Mouse (Mus musculus): ENCODE data around the gene Rftn1.
"Not testable (repeated sequence)": the region's sequence is repeated elsewhere in the genome, so short reads cannot be mapped to it uniquely, and the experiment has no call there.

Rftn1 gene

DNA sequence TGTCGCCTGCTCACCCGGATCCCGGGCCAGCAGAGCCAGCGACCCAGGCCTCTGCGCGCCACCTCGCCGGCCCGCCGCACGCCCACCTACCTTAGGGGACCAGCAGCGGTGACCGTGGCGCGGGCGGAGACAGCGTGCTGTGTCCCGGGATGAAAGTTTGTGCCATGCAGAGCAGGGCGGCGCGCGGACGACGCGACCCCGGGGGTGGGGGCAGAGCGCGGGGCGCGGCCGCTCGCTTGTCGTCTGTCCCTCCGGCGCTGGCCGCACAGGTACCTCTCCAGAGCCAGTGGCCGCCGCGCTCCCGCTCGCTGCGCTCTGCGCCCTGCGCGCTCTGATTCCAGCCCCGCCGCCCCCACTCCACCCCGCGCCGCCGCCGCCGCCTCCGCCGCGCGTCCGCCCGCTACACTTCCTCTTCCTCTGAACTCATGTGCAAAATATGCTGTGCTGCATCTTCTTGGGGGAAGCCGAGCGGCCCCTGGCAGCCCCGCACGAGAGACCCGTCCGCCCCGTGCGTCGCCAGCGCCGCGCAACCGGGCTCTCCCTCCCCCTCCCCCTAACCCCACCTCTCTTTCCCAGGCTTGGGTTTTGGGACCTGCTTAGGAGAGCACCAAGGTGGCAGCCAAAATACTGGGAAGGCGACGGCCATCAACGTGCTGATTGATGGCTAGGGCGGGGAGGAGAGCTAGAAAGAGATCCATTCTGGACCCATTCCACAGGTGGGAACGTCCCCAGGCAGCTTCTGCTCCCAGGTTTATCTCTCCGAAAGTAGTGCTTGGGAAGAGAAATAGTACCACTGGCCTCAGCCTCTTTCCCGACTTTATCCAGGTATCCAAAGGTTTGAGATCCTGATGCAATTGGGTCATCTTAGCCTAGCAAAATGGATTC, at the start of gene Rftn1:
Gene Rftn1, minus strand, starts transcription at position 544 of the 885 bp plus-strand sequence.
- peak; percentile 80 to 82 for DNase-seq (ENCODE audit: low spot score in 2 of 2)

DNA sequence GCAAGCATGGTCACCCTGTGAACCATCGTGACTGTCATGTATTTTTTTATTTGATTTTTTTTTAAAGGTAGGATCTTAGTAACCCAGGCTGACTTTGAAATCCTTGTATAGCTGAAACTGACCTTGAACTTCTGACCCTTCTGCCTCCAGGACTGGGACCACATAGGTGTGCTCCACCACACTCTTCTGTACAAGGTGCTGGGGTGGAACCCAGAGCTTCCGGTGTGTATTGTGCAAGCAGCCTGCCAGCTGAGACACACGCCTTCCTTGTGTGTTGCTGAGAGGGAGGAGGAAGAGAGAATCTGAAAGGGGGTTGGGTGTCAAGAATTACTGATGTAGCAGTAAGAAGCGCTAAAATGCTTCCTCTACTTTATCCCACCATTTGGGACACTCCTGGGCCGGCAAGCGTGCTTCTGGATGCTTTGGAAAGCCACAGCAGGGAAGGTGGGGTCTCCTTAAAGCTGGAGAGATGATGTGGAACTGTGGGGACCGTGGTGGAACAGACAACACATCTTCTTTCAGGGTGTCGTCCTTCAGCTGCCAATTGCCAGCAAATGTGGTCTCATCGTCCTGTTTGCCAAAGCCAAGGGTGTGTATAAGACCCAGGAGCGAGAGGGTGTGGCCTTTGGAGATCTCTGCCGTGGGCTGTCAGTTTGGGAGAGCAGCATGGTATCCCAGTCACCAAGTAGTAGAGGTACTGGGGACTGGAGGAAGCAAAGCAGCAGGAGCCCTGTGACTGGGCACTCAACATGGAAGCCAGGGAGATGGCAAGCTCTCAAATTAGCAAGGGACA, 47.5 kb upstream of the Rftn1 start:
- DNase-seq (ENCODE audit: low spot score in 2 of 2): no peak

DNA sequence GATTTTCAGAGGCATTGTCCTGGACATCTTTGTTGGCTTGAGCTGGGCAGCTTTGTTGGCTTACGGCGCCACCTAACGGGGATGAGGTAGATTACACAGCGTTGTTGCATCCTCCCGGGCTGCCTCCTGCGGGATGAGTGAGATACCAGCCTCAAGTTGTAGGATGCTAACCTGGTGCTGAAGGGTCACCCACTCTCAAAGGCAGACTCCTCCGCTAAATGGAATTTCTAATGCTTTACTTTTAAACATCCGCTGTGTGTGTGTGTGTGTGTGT, 46.9 kb upstream of the Rftn1 start:
- DNase-seq (ENCODE audit: low spot score in 2 of 2): peak; percentile 60 to 61

DNA sequence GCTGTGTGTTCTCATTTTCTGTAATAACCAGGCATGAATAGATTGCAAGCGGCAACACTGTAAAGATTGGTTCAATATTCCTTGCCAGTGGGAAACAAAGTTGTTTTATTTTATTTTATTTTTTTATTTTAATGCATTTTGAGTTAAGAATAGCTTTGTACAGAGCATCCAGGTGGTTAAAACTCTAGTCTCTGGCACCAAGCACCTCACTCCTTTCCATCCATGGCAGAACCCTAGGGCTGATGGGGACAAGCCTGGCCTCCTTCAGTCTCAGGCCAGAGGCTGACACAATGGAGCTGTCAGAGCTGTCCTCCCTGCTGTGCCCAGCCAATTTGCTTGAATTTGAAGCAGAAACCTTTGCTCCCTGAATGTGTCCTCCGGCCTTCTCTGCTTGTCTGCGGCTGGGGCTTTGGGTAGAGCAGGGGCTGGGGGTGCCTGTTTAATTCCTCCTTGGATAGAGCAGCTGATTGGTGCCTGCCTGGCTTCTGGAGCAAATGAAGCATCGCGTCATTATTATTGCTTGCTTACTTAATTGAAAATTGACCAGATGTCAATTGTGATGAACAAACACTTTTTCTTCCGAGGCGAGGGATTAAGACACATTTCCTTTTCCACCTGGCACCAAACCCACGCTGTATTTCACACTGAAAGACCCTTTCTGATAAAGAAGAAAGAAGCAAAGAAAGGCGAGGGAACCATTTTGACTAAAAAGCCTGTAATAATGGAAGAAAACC, 46.4 kb upstream of the Rftn1 start:
- DNase-seq (ENCODE audit: low spot score in 2 of 2): no peak

DNA sequence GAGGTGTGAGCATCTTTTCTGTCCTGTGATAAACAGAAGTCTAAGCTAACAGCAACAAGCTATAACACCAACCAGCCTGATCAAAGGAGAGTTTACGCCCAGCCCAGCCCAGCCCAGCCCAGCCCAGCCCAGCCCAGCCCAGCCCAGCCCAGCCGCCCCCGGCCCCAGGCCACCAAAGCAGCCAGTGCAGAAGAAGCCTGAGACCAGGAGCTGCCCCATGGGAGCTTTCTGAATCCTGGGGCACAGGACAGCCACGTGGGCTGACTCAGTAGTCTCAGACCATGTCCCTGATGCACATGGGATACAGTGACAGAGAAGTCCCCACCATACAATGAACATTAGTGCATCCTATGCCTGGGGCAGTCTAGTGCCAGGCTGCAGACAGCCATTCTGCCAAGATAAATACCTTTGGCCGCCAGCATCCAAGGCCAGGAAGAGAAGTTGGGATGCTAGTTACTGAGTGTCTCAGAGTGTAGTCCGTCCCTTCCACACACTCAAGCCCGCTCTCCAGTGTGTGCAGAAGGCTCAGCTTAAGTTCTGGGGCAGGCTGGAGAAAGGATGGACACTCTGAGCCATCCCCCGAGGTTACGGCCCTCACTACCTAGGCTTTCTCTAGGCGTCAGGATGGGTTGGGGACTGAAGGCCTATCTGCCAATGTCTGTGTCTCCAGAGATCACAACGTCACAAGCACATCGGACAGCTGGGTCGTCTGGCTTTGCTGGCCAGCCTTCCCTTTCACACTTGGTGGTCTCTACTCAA, 45.6 kb upstream of the Rftn1 start:
- no peak for DNase-seq (ENCODE audit: low spot score in 2 of 2)

DNA sequence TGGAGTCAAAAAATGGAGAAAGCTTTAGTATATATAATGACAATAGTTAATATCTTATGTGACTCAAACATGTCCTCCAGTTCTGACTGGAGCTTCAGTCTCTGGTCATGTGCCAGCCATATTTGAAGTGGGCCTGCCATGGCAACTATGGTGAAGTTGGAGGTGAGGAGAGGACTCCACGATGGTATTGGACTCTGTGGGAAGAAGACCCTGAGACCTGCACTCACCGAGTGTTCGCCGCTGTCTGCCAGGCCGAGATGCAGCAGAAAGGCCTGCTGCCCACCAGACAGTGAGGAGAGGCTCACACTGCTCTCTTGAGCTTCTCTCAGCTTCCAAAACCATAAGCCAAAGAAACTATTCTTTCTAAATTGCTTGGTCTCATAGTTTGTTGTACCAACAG, 43.5 kb upstream of the Rftn1 start:
- no peak for DNase-seq (ENCODE audit: low spot score in 2 of 2)

DNA sequence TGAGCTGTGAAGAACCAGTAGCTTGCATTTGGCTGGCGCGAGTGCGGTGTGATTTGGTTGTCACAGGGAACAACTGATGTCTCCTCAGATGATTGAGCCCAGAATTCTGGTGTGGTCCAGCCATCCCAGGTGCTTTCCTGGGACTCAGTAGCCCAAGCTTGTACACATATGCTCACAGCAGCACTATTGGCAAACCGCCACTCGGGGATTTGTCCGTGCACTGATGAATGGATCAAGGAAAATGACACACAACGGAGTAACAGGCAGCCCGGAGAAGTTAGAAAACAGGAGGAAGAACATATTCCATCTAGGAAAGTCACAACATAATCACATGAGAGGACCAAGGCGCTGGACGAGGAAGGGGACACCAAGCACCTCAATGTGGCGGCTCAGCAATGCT, 42.3 kb upstream of the Rftn1 start:
- no peak for DNase-seq (ENCODE audit: low spot score in 2 of 2)

DNA sequence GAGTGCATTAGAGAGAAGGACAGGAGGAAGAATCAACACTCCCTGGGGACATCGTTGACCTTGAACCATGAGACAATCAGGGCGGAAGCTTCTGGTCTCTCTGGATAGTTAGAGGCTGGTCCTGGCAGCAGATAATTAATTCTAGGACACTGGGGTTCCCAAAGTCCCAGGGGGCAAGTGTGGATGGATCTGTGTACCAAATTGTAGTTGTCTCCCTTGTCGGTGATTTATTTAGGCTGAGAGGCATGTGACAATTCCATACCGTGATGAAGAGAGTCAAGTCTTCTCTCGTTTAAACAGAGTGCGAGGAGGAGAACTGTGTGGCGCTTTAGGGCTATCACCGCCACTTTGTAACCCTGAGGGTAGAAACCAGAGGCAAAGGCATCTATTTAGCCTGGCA, 40.7 kb upstream of the Rftn1 start:
- no peak for DNase-seq (ENCODE audit: low spot score in 2 of 2)

DNA sequence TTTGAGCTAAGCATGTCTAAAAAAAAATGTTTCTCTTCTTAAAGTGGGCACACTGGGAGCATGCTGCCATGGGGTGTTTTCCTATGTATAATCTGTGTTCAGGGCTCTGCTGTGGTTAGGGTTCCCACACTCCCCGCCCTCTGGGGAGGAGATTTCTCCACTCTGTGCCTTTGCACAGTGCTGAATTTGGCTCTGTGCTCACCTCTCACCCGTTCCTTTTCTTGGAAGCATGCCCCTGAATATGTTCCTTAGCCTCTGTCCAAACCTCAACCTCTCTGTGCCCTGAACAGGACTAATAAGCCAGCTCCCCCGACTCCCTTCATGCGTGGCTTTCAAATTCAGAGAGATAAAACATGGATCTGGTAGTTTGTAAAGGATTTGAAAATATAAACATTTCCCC, 39.1 kb upstream of the Rftn1 start:
- DNase-seq (ENCODE audit: low spot score in 2 of 2): no peak

DNA sequence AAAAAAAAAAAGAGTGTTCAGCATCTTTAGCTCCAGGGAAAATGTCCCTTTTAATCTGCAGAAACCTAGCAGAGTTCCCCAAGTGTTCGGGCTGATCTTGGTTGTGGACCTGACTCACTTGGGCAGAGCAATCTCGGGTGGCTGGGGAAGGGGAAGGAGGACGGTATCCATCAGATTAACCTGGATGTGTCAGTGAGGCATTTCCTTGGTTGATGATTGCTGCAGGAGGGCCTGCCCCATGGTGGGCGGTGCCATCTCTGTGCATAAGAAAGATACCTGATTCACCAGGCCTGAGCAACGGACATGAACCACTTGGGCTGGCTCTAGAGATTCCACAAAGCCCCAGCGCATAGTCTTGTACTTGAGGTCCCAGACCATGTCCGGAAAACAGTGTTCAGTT, 36.9 kb upstream of the Rftn1 start:
- DNase-seq (ENCODE audit: low spot score in 2 of 2): no peak

DNA sequence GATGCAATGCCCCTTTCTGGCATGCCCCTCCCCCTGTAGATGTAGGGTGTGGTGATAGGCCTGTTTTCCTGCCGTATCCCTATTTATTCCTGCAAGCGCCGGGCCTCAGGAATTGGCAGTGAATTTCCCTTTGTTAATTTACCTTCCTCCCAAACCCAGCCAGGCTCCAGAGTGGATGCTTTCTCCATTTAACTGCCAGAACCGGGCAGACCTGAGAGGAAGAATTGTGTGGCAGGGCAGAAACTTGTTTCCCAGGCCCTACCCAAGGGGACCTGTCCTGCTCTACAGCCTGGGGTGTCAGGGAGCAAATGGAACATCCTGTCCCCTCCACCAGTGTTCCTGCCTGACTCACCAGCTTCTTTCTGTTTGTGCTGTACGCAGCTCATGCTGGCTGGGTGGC, 34.2 kb upstream of the Rftn1 start:
- no peak for DNase-seq (ENCODE audit: low spot score in 2 of 2)

DNA sequence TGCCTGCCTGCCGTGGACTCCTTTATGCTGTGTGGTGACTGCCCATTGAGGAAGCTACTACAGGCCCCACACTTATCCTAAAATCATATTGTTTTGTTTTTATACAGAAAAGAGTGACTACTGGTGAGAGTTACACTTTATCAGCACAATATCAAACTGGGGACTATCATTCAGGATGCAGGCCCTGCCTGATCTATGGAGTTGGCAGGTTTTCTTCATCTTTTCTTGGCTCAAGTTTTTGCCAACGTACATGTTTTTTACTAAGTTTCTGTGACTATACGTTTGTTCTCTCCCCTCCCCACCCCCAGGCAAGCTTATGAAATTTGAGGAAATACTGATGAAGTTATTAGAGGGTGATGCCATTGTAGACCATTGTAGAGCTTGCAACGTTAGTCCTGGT, 27.5 kb upstream of the Rftn1 start:
- no peak for DNase-seq (ENCODE audit: low spot score in 2 of 2)

DNA sequence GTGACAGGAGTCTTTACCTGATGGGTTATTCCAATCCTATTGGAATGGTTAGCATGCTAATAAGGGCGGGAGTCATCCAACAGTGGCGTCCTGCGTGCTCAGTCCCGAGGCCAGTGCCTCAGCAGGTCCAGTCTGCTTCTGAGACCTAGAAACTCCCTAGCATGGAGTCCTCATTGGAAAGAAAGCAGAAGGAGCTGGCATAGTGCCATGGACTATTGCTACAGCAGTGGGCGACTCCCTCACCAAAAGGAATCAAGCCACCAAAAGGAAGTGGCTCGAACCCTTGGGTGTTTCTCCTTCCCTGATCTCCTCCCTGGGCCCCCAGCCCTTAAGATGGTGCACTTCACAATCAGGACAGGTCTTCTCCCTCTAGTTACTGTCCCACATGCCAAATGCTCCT, 24.6 kb upstream of the Rftn1 start:
- no peak for DNase-seq (ENCODE audit: low spot score in 2 of 2)

DNA sequence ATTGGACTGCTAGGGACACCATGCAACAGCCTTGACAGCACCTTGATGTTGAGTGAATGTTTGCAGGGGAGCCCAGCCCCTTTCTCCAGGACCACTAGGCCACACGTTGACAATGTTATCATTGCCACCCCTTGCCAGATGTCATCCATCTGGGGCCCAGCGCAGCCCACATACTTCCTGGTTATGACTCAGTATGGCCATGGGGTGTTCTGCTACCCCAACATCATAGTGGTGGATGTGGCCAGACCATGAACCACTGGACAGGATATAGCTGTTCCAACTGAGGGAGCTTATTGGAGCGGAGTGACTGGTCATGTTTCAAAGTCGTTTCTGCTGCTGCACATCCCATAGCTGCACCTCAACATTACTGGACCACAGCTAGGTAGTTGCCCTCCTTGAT, 22.6 kb upstream of the Rftn1 start:
- DNase-seq (ENCODE audit: low spot score in 2 of 2): no peak

DNA sequence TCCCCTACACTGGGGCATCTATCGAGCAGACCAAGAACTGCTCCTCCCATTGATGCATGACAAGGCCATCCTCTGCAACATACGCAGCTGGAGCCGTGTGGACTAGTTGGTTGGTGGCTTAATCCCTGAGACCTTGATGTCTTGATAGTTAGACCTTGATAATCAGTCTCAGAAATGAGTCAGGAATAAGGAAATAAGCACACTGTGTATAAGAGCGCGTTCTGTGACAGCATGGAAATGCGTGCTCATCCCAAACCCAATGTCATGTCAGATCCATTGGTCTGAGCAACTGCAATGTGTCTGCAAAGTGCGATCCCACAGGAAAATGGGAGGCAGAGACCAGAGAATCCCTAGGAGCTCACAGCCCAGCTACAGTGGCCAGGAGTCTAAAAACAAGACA, 21.3 kb upstream of the Rftn1 start:
- no peak for DNase-seq (ENCODE audit: low spot score in 2 of 2)

DNA sequence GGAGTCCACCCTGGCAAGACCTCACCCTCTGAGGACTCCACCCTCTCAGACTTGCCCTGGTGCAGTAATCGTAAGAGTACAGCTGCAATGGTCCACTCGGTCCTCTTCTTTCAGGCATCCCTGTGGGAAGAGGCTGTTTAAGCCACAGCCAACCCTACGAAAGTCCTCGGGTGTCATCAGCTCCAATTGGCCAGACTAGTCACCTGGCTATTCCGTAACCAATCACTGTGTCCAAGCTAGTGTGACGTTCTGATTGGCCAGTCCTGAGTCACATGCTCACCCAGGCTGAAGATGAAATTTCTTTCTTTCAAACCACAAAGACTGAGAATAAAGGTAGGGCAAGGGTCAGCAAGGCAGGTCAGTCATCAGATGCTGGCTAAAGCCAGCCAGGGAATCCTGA, 19.4 kb upstream of the Rftn1 start:
- DNase-seq (ENCODE audit: low spot score in 2 of 2): no peak

DNA sequence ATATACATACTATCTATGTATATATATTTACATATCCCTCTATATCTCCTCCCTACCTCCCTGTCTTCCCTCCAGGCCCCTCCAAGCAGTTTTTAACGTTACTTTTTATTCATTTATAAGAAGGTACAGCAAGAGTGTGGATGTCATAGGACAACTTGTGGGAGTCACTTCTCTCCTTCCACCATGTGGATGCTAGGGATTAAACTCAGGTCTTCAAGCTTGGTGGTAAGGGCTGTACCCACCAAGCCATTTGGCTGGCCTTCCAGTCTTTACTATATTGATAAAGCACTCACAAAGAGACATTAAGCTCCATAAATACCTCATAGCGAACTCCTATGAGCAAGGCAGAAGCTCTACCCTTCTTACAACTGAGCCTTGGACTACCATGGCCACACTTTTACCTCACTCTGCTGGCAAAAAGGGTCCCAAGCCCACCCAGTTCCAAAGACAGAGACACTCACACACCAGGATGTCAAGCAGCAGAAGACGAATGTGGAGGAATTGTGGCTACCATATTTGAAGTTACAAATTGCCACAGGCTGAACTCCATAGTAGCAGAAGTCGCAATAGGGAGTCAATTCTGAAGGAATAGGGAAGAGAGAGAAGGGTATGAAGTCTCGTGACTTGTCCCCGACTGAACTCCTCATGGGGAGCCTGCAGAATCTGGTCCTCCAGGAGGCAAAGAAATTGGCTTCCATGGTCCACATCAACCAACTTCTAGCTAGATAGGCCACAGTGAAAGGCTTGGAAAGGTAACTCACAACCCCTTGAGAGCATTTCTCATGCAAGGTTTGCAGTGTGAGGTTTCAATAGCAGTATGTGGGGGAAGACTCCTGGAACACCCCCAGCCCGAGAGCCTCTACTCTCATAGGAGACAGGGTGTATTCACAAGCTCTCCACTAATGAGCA, 17.9 kb upstream of the Rftn1 start:
- no peak for DNase-seq (ENCODE audit: low spot score in 2 of 2)

DNA sequence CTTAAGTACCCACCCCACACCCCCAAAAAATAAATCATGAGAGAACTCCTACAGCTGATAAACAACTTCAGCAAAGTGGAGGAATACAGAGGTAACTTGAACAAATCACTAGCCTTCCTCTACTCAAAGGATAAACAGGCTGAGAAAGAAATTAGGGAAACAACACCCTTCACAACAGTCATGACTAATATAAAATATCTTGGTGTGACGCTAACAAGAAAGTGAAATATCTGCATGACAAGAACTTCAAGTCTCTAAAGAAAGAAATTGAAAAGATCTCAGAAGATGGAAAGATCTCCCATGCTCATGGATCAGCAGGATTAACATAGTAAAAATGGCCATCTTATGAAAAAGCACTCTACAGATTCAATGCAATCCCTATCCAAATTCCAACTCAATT, 15.8 kb upstream of the Rftn1 start:
- DNase-seq (ENCODE audit: low spot score in 2 of 2): not testable (repeated sequence)

DNA sequence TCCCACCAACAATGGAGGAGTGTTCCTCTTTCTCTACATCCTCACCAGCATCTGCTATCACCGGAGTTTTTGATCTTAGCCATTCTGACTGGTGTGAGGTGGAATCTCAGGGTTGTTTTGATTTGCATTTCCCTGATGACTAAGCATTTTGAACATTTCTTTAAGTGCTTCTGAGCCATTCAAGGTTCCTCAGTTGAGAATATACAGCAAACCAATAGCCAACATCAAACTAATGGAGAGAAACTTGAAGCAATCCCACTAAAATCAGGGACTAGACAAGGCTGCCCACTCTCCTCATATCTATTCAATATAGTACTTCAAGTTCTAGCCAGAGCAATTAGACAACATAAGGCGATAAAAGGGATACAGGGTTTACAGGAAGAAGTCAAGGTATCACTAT, 15.4 kb upstream of the Rftn1 start:
- DNase-seq (ENCODE audit: low spot score in 2 of 2): not testable (repeated sequence)

DNA sequence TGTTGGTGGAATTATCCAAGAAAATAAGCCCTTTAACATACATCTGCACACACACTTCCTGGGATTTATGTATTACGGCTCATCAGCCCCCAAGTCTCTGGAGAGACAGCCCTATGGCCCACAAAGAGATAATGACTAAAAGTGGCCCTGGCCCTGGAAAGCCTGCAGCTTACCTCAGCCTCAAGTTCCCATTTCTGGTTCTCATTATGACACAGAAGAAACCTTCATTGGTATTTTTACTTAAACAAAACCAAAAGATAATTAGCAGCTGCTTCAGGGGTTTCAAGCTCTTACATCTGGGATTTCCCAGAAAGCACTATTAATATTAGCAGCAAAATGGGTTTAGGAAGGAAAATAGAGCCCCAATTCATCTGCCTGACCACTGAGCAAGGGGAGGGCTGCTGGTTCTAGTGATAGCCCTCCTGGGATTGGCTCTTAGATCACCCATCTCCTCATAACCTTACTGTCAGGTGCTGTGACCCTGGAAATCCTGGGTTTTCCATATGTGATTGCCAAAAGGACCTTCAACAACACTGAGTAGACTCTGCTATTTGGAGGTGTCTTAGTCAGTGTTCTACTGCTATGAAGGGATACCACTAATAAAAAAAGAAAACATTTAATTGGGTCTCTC, 14.8 kb upstream of the Rftn1 start:
- no peak for DNase-seq (ENCODE audit: low spot score in 2 of 2)

All from spleen, postnatal 36 days (tissue).